Mouse (Mus musculus) mouse embryonic stem cell (cell line): ENCODE data around the gene Rsph1.

Source experiments
- in situ Hi-C, 2 experiments: fragments of 300-500 bp; cut with MboI; formaldehyde crosslinking; loops; 1 replicate in 1 of 2; 3 replicates in 1 of 2; pipeline ENCODE4 v1.14.3; 2019 to 2020; ENCODE audit warnings: low sequenced_read_pairs in 2 of 2, low pct_unique_long_range_greater_than_20kb in 1 of 2, mixed read lengths in 1 of 2; ENCODE audit not compliant: unreplicated experiment in 1 of 2

Gene Rsph1

GRCm38 (mm10) chr17:31307756-31308155 is 30.6 kb upstream of the Rsph1 start:
- in situ Hi-C loops, result no loop called here

GRCm38 (mm10) chr17:31305776-31306120 is 28.6 kb upstream of the Rsph1 start:
- in situ Hi-C loops, result no loop called here

GRCm38 (mm10) chr17:31304895-31305775 is 28.0 kb upstream of the Rsph1 start:
- in situ Hi-C loops, result no loop called here

- in situ Hi-C loops, result no loop called here
These were observed 26.2 kb upstream of the Rsph1 start for GRCm38 (mm10) chr17:31303401-31303800.

GRCm38 (mm10) chr17:31300736-31301135 is 23.6 kb upstream of the Rsph1 start:
- in situ Hi-C loops, result no loop called here

GRCm38 (mm10) chr17:31299981-31300380 is 22.8 kb upstream of the Rsph1 start:
- in situ Hi-C loops, result loop anchor here in 1 of 2 experiments (5.0 kb wide), 1 partner anchor 43 kb away; no protein-coding TSS in a partner anchor

GRCm38 (mm10) chr17:31298419-31299209 is 21.4 kb upstream of the Rsph1 start:
- in situ Hi-C loops, result loop anchor here in 1 of 2 experiments (5.0 kb wide), 1 partner anchor 41 kb away; no protein-coding TSS in a partner anchor

- in situ Hi-C loops, result loop anchor here in 1 of 2 experiments (5.0 kb wide), 1 partner anchor 40 kb away; no protein-coding TSS in a partner anchor
These were observed 20.3 kb upstream of the Rsph1 start for GRCm38 (mm10) chr17:31297521-31297939.

GRCm38 (mm10) chr17:31295892-31296781 is 19.0 kb upstream of the Rsph1 start:
- in situ Hi-C loops, result loop anchor here in 1 of 2 experiments (5.0 kb wide), 1 partner anchor 39 kb away; no protein-coding TSS in a partner anchor

GRCm38 (mm10) chr17:31295215-31295891 is 18.2 kb upstream of the Rsph1 start:
- in situ Hi-C loops, result loop anchor here in 1 of 2 experiments (5.0 kb wide), 1 partner anchor 38 kb away; no protein-coding TSS in a partner anchor

- in situ Hi-C loops, result loop anchor here in 1 of 2 experiments (5.0 kb wide), 1 partner anchor 37 kb away; no protein-coding TSS in a partner anchor
These were observed 17.4 kb upstream of the Rsph1 start for GRCm38 (mm10) chr17:31294363-31295214.

- in situ Hi-C loops, result no loop called here
These were observed 13.7 kb upstream of the Rsph1 start for GRCm38 (mm10) chr17:31290859-31291258.

GRCm38 (mm10) chr17:31290311-31290710 is 13.1 kb upstream of the Rsph1 start:
- in situ Hi-C loops, result no loop called here

GRCm38 (mm10) chr17:31288999-31289726 is 12.0 kb upstream of the Rsph1 start:
- in situ Hi-C loops, result no loop called here

GRCm38 (mm10) chr17:31287216-31287615 is 10.0 kb upstream of the Rsph1 start:
- in situ Hi-C loops, result no loop called here

GRCm38 (mm10) chr17:31286492-31286891 is 9.3 kb upstream of the Rsph1 start, which contains the start of gene Slc37a1:
Gene Slc37a1, plus strand, starts transcription at chr17:31286792.
- in situ Hi-C loops, result no loop called here
